Mouse (Mus musculus): ENCODE results near the gene Noc4l. TPM values are rescaled to one million over a fixed set of nuclear protein-coding genes. Genes with fewer than 3 reads are reported as not detected.

Gene Noc4l
- polyA plus RNA-seq (2015; fragmentation: Nextera tagmentation; extraction: Ambion mirVana) = 33.8 and 37.1 TPM in 2 replicates

DNA sequence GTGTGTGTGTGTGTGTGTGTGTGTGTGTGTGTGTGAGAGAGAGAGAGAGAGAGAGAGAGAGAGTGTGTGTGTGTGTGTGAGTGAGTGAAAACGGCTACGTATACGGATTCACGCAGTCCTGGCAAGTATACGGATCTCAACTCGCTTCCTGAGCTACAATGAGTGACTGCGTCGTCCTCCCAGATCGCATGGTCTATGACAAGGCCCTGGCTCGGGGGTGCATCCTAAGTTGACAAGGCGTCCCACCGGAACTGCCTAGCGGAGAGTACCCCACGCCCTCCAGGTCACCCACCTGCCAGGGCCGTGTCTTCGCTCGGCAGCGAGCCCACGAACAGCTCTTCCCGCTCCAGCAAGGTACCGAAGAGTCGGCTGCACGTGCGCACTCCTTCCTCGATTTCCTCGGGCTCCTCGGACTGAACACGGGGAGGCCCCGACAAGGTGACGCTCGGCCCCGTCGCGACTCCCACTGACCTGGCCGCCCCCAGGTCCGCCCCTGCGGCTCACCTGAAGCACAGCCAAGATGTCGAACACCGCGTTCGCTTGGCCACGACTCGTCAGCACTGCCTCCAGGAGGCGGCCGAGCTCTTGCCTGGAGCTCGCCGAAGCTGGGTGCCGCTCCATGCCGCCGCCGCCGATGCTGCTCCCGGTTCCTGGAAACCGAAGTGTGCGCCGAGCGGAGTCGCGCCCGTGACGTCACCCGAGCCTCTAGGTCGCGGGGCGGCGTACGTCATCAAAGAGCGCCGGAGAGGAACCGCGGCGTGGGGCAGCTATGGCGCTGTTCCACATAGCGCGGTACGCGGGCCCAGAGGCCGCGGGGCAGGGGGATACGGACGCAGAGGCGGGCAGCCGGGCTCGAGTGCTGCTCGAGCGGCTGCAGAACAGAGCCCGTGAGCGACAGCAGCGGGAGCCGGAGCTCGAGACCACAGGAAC lies at the start of gene Noc4l, which contains the start of gene Ddx51:
Gene Noc4l (minus strand): TSS at position 699 of the 930 bp plus-strand sequence.
Gene Ddx51 (plus strand): TSS at position 733 of the 930 bp plus-strand sequence.
- Histone ChIP-seq H3K27me3 (ENCODE audit: insufficient read depth, low read length) (no peaks in the 10 kb centered on the region), H3K27ac (peak within 1 kb of the TSS; percentile 50; the same call in 1 of the 2 replicates), H3K9ac (ENCODE audit: low read depth, low read length) (peak within 1 kb of the TSS; percentile 93), H3K4me1 (replicated peaks; ENCODE audit: insufficient read depth, low read length) (peaks cover 7% of the 10 kb centered on the region; the same call in 1 of the 2 replicates), H3K36me3 (ENCODE audit: insufficient read depth, low read length) (peaks cover 54% of the 10 kb centered on the region), H3K4me3 (replicated peaks; ENCODE audit: low read depth, low read length) (peak within 1 kb of the TSS; percentile 99), H3K4me2 (ENCODE audit: low read length) (peak within 1 kb of the TSS; percentile 95), H3K9me3 (replicated peaks; ENCODE audit: low read length) (no peaks in the 10 kb centered on the region)
- DNase-seq (ENCODE audit: low spot score) = peak; percentile 95
- WGBS = under 1% methylated on average over 91 of the region's 91 CpGs
- ATAC-seq (replicated peaks; ENCODE audit: low FRiP score, low read depth) = peak; percentile 89
- no peak; the same call in 1 of the 2 replicates for TF ChIP-seq CTCF (IDR thresholded peaks at IDR 0.05; ENCODE audit: low read depth)

DNA sequence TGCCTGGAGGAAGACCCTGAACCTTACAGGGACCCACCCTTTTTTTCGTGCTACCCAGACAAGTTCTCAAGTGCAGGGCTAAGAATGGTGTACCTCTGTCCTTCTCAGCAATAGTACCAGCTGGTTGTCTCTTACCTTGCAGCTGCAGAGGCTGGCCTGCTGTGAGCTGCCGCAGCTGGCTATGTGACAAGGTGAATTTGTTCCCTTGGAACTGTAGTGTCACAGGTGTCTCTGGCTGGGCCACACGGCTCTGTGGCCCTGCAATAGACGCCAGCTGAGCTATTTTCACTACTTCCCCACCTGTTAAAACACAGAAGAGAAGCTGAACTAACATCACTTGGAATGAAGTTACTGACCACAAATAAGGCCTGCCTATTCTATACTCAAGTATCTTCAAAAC lies 45.4 kb upstream of the Noc4l start:
- DNase-seq (ENCODE audit: low spot score) (no peak), ATAC-seq (replicated peaks; ENCODE audit: low FRiP score, low read depth) (no peak)
- H3K9ac ChIP-seq (ENCODE audit: low read depth, low read length) = no peak overlapping the region
- 91% methylated on average over 4 of the region's 4 CpGs for WGBS
- no peak overlapping the region for H3K27ac ChIP-seq
- no peak overlapping the region for H3K4me3 ChIP-seq (replicated peaks; ENCODE audit: low read depth, low read length)
- no peak overlapping the region for H3K4me2 ChIP-seq (ENCODE audit: low read length)
- no peak for TF ChIP-seq CTCF (IDR thresholded peaks at IDR 0.05; ENCODE audit: low read depth)
- peaks cover 84% of the 10 kb centered on the region for H3K36me3 ChIP-seq (ENCODE audit: insufficient read depth, low read length)
- H3K4me1 ChIP-seq (replicated peaks; ENCODE audit: insufficient read depth, low read length) = no peaks in the 10 kb centered on the region
- no peaks in the 10 kb centered on the region for H3K27me3 ChIP-seq (ENCODE audit: insufficient read depth, low read length)
- H3K9me3 ChIP-seq (replicated peaks; ENCODE audit: low read length) = no peaks in the 10 kb centered on the region

DNA sequence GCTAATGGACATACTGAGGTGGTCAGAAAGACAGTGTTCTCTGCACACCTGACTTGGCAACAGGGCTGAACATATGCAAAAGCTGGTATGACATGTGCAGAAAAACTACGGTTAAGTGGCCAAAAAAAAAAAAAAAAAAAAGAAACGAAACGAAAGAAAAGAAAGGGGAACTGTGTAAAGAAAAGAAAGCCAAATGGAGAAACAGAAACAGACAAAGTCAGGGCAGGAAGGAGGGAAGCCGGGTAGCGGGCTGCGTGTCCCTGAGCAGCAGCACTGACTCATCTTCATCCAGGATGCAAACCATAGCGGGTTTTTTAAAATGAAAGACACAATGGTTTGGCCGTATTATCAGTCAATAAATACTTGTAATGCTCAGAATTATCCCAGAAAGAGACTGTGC lies 28.8 kb upstream of the Noc4l start:
- ATAC-seq (replicated peaks; ENCODE audit: low FRiP score, low read depth) = no peak
- WGBS = 94% methylated on average over 7 of the region's 8 CpGs

DNA sequence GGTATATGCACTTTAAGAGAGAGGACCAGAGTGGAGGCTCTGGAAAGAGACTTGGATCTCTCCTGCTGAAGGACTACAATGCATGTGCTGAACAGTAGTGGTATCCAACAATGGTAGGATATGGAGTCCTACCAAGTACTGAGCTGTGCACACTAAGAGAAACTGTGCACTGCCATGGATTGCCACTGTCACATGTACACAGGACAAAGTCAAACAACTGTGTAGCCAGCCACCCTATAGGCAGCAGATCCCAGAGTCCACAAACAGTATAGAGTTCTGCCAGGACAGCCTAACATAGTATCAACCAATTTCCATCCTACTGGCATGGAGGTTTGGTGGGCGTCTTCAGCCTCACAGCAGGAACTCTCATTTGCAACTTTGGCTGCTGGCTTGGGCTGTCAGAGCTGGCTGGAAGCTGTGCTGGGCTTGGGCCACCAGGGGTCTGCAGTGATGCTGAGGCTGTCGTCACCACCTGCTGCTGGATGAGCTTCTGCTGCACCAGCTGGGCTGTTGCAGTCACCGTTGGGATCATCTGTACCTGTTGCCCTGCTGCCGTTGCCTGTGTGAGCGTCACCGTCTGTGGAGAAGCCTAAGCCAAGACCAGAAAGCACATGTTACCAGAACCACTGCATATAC lies 12.4 kb upstream of the Noc4l start:
- Histone ChIP-seq H3K4me3 (replicated peaks; ENCODE audit: low read depth, low read length) (no peak overlapping the region), H3K27me3 (ENCODE audit: insufficient read depth, low read length) (no peaks in the 10 kb centered on the region), H3K9ac (ENCODE audit: low read depth, low read length) (no peak overlapping the region), H3K27ac (no peak overlapping the region), H3K9me3 (replicated peaks; ENCODE audit: low read length) (no peaks in the 10 kb centered on the region), H3K4me1 (replicated peaks; ENCODE audit: insufficient read depth, low read length) (no peaks in the 10 kb centered on the region), H3K36me3 (ENCODE audit: insufficient read depth, low read length) (peaks cover 68% of the 10 kb centered on the region), H3K4me2 (ENCODE audit: low read length) (no peak overlapping the region)
- DNase-seq (ENCODE audit: low spot score) (no peak), ATAC-seq (replicated peaks; ENCODE audit: low FRiP score, low read depth) (no peak)
- 75% methylated on average over 6 of the region's 6 CpGs for WGBS
- TF ChIP-seq CTCF (IDR thresholded peaks at IDR 0.05; ENCODE audit: low read depth) = no peak

More for the DNA sequence above, 28.8 kb upstream of the Noc4l start:
- Histone ChIP-seq H3K9me3 (replicated peaks; ENCODE audit: low read length) (no peaks in the 10 kb centered on the region), H3K4me1 (replicated peaks; ENCODE audit: insufficient read depth, low read length) (no peaks in the 10 kb centered on the region), H3K4me2 (ENCODE audit: low read length) (no peak overlapping the region), H3K4me3 (replicated peaks; ENCODE audit: low read depth, low read length) (no peak overlapping the region), H3K36me3 (ENCODE audit: insufficient read depth, low read length) (peaks cover 72% of the 10 kb centered on the region), H3K27ac (no peak overlapping the region), H3K9ac (ENCODE audit: low read depth, low read length) (no peak overlapping the region), H3K27me3 (ENCODE audit: insufficient read depth, low read length) (no peaks in the 10 kb centered on the region)
- TF ChIP-seq CTCF (IDR thresholded peaks at IDR 0.05; ENCODE audit: low read depth) = no peak
- DNase-seq (ENCODE audit: low spot score) = no peak

DNA sequence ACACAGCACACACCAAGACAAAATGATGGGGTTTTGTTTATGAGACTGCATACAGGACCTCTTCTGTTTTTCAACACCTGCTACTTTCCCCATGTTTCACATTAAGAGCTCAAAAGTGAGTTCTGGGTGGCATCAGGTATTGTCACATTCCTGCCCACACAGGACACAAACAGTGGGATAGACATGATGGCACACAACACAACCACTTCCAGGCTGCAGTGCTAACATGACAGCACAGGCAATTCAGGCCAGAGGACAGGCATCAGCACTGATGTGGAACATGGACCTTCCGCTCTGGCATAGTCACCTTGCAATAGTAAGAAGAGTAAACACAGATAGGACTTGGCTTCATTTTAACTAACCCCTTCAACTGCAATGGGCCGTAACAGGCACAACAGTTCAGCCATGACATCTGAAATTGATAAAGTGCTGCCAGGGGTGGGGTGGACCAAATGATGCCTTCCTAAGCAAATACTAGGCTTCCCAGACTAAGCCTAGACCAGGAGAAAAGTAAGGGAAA lies 11.6 kb upstream of the Noc4l start:
- 79% methylated on average over 2 of the region's 2 CpGs for WGBS

DNA sequence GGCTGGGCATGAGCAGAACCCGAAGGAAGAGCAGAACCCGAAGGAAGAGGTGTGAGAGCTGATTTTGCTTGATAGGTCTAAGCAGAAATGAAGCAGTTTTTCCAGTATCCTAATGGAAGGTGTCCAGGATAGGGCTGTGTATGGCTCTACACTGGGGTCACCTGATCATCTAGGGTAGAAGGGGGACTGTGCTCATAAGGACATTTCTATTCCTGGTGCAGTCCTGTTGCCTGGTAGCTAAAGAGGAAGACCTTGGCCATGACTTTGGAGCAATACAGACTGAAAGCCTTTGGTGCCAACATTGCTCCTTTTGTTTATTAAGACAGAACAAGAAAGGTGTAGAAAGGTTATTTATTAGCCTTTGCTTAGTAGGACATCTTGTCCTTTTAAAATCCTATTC lies 10.8 kb upstream of the Noc4l start:
- DNase-seq (ENCODE audit: low spot score) (no peak), ATAC-seq (replicated peaks; ENCODE audit: low FRiP score, low read depth) (no peak)
- no peak overlapping the region for H3K9ac ChIP-seq (ENCODE audit: low read depth, low read length)
- no peak overlapping the region for H3K27ac ChIP-seq
- WGBS = 93% methylated on average over 2 of the region's 2 CpGs
- H3K4me1 ChIP-seq (replicated peaks; ENCODE audit: insufficient read depth, low read length) = no peaks in the 10 kb centered on the region
- H3K4me2 ChIP-seq (ENCODE audit: low read length) = no peak overlapping the region
- TF ChIP-seq CTCF (IDR thresholded peaks at IDR 0.05; ENCODE audit: low read depth) = no peak
- H3K27me3 ChIP-seq (ENCODE audit: insufficient read depth, low read length) = no peaks in the 10 kb centered on the region
- H3K36me3 ChIP-seq (ENCODE audit: insufficient read depth, low read length) = peaks cover 63% of the 10 kb centered on the region
- no peak overlapping the region for H3K4me3 ChIP-seq (replicated peaks; ENCODE audit: low read depth, low read length)
- no peaks in the 10 kb centered on the region for H3K9me3 ChIP-seq (replicated peaks; ENCODE audit: low read length)

More for the DNA sequence above, 11.6 kb upstream of the Noc4l start:
- H3K9ac ChIP-seq (ENCODE audit: low read depth, low read length) = no peak overlapping the region
- H3K4me1 ChIP-seq (replicated peaks; ENCODE audit: insufficient read depth, low read length) = no peaks in the 10 kb centered on the region
- H3K27me3 ChIP-seq (ENCODE audit: insufficient read depth, low read length) = no peaks in the 10 kb centered on the region
- H3K4me3 ChIP-seq (replicated peaks; ENCODE audit: low read depth, low read length) = no peak overlapping the region
- H3K36me3 ChIP-seq (ENCODE audit: insufficient read depth, low read length) = peaks cover 64% of the 10 kb centered on the region
- no peak for DNase-seq (ENCODE audit: low spot score)
- H3K27ac ChIP-seq = no peak overlapping the region
- no peaks in the 10 kb centered on the region for H3K9me3 ChIP-seq (replicated peaks; ENCODE audit: low read length)
- H3K4me2 ChIP-seq (ENCODE audit: low read length) = no peak overlapping the region
- no peak for TF ChIP-seq CTCF (IDR thresholded peaks at IDR 0.05; ENCODE audit: low read depth)
- no peak for ATAC-seq (replicated peaks; ENCODE audit: low FRiP score, low read depth)
